ENCODE assay signal across 8 mouse cellular contexts in genomic region chr10:4553442-4554119, GRCm38 (mm10). TPM values are rescaled to one million over a fixed set of nuclear protein-coding genes. Genes with fewer than 3 reads are reported as not detected.
DNase-seq lines count a peak whose midpoint lies in the region; ATAC-seq and TF ChIP-seq lines count a peak whose summit lies in the region.
"Had no signal": no experiment of that assay in that cellular context is flagged by ENCODE, and none has a peak within 500 bp of the region (broad histone marks: within the 10 kb centered on the region; RNA-seq: fewer than 3 reads in every experiment).

No protein-coding gene starts in this region.

- H3K4me2 ChIP-seq in limb, embryonic 11.5 days (ENCODE audit: low read depth, severe bottlenecking): no peak overlapping the region
- H3K4me2 ChIP-seq in forebrain, postnatal 0 days (ENCODE audit: low read depth): no peak overlapping the region
- H3K4me2 ChIP-seq: embryonic facial prominence, embryonic 12.5 days had no signal

- H3K4me1 ChIP-seq in limb, embryonic 11.5 days (ENCODE audit: control insufficient read depth, insufficient read depth, low read length): 0 out of 2 replicates have a peak, but pooled peaks cover 3% of the 10 kb centered on the region
- H3K4me1 ChIP-seq in forebrain, postnatal 0 days (ENCODE audit: insufficient read depth): no peaks in the 10 kb centered on the region
- H3K4me1 ChIP-seq: embryonic facial prominence, embryonic 12.5 days had no signal

- no peaks in the 10 kb centered on the region for H3K9me3 ChIP-seq in limb, embryonic 11.5 days (ENCODE audit: control insufficient read depth, low read length)
- H3K9me3 ChIP-seq in forebrain, postnatal 0 days (ENCODE audit: low read length): no peaks in the 10 kb centered on the region
- H3K9me3 ChIP-seq: embryonic facial prominence, embryonic 12.5 days had no signal

- peak; percentile 37 for DNase-seq in 3T3-L1 (ENCODE audit: low read depth, low spot score)
- peak; percentile 75 for DNase-seq in MN1 (ENCODE audit: low spot score)
- DNase-seq in heart, postnatal 25 days (ENCODE audit: low spot score): peak; percentile 4
- DNase-seq in limb, embryonic 11.5 days (ENCODE audit: low spot score): peak; percentile 22
- no peak for DNase-seq in left cerebral cortex, postnatal 14 days (ENCODE audit: low spot score in 2 of 2)
- DNase-seq in left cerebral cortex, adult 9 months (ENCODE audit: low spot score in 2 of 2): no peak
- no peak for DNase-seq in forebrain, postnatal 0 days

- peak; percentile 68; the same call in 1 of the 2 replicates for ATAC-seq in limb, embryonic 11.5 days (ENCODE audit: insufficient number of reproducible peaks, low FRiP score, low TSS enrichment, low read depth)
- ATAC-seq in forebrain, postnatal 0 days: no peak

- no peak overlapping the region for H3K9ac ChIP-seq in limb, embryonic 11.5 days (ENCODE audit: low read length)
- H3K9ac ChIP-seq in forebrain, postnatal 0 days: no peak overlapping the region
- H3K9ac ChIP-seq: embryonic facial prominence, embryonic 12.5 days had no signal

- H3K27me3 ChIP-seq in limb, embryonic 11.5 days (ENCODE audit: control insufficient read depth, insufficient read depth, low read length): no peaks in the 10 kb centered on the region
- H3K27me3 ChIP-seq in forebrain, postnatal 0 days (ENCODE audit: insufficient read depth, low read length): no peaks in the 10 kb centered on the region
- H3K27me3 ChIP-seq: embryonic facial prominence, embryonic 12.5 days had no signal

- intact Hi-C loops in heart, postnatal 25 days (cut with DNase I): no loop called here
- intact Hi-C loops in left cerebral cortex, postnatal 14 days (cut with DNase I): no loop called here

- no peaks in the 10 kb centered on the region for H3K36me3 ChIP-seq in limb, embryonic 11.5 days (ENCODE audit: control insufficient read depth, insufficient read depth, low read length)
- H3K36me3 ChIP-seq in forebrain, postnatal 0 days (ENCODE audit: insufficient read depth): no peaks in the 10 kb centered on the region
- H3K36me3 ChIP-seq: embryonic facial prominence, embryonic 12.5 days had no signal

- WGBS in limb, embryonic 11.5 days: 33% methylated on average over 9 of the region's 9 CpGs
- WGBS in forebrain, postnatal 0 days: 79% methylated on average over 9 of the region's 9 CpGs

- H3K27ac ChIP-seq in limb, embryonic 11.5 days (replicated peaks; ENCODE audit: low read depth, low read length): no peak overlapping the region
- no peak overlapping the region for H3K27ac ChIP-seq in forebrain, postnatal 0 days (ENCODE audit: low read depth, low read length)
- H3K27ac ChIP-seq: embryonic facial prominence, embryonic 12.5 days had no signal

- H3K4me3 ChIP-seq in limb, embryonic 11.5 days (ENCODE audit: low read depth, low read length): no peak overlapping the region
- no peak overlapping the region for H3K4me3 ChIP-seq in forebrain, postnatal 0 days (ENCODE audit: low read depth, low read length)
- H3K4me3 ChIP-seq: embryonic facial prominence, embryonic 12.5 days had no signal

- TF ChIP-seq CTCF in forebrain, postnatal 0 days (IDR thresholded peaks at IDR 0.05; ENCODE audit: low read depth): no peak

RNA-seq across cellular contexts. Expression of gene Esr1, which starts 57.8 kb away (rescaled TPM):
- under 1 TPM; 0.67 to 0.99 TPM for total RNA-seq in heart, postnatal 25 days (2021)
- polyA plus RNA-seq in limb, embryonic 11.5 days (2014; fragmentation: Nextera tagmentation; extraction: Ambion mirVana): 0.67 and 1.1 TPM in 2 replicates
- total RNA-seq in left cerebral cortex, postnatal 14 days (2021): 1 to 10 TPM; 2.7 to 2.9 TPM
- 1.3 and 1.8 TPM in 2 replicates for total RNA-seq in forebrain, postnatal 0 days (2014; rRNA removed)
- 0.84 and 1.2 TPM in 2 replicates for polyA plus RNA-seq in forebrain, postnatal 0 days (2015; fragmentation: Nextera tagmentation; extraction: Ambion mirVana)

Comparison
In these comparisons a context has a peak if more than half of its experiments do, and no peak if none do; other contexts are left out.
1. DNase-seq: peak in 3T3-L1 (single experiment), MN1 (single experiment), heart, postnatal 25 days (single experiment) and limb, embryonic 11.5 days (single experiment); none in left cerebral cortex, postnatal 14 days (0 of 2), left cerebral cortex, adult 9 months (0 of 2) and forebrain, postnatal 0 days (single experiment).